Mouse (Mus musculus): ENCODE results near the gene Mlxipl. TPM values are rescaled to one million over a fixed set of nuclear protein-coding genes. Genes with fewer than 3 reads are reported as not detected.
"Not testable (repeated sequence)": the region's sequence is repeated elsewhere in the genome, so short reads cannot be mapped to it uniquely, and the experiment has no call there.

Mlxipl gene
- polyA plus RNA-seq (2017; shearing (Covaris generic)) = not detected

DNA sequence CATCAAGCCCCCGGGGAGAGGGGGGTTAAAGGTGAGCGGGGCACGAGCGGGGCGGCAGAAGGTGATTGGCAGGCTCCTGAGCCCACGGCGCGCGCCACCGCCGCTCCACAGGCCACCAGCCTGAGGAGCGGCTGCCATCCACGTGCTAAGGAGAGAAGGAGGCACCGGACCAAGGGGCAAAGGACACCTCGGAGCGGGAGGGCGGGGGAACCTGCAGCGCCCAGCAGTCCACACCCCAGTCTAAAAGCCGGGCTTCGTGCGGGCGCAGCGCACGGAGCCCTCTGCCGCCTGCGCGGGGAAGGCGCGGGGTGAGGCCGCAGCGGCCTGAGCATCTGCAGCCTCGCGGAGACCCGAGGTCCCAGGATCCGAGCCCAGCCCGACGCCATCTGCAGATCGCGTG lies at the start of gene Mlxipl:
TSS of gene Mlxipl (plus strand) at position 238 of the 400 bp plus-strand sequence.
- no peak for ATAC-seq

- no peak for ATAC-seq
Measured at GRCm38 (mm10) chr5:135040059-135040458, 49.6 kb upstream of the Mlxipl start.

GRCm38 (mm10) chr5:135040777-135041176 lies 48.9 kb upstream of the Mlxipl start:
- ATAC-seq = no peak

DNA sequence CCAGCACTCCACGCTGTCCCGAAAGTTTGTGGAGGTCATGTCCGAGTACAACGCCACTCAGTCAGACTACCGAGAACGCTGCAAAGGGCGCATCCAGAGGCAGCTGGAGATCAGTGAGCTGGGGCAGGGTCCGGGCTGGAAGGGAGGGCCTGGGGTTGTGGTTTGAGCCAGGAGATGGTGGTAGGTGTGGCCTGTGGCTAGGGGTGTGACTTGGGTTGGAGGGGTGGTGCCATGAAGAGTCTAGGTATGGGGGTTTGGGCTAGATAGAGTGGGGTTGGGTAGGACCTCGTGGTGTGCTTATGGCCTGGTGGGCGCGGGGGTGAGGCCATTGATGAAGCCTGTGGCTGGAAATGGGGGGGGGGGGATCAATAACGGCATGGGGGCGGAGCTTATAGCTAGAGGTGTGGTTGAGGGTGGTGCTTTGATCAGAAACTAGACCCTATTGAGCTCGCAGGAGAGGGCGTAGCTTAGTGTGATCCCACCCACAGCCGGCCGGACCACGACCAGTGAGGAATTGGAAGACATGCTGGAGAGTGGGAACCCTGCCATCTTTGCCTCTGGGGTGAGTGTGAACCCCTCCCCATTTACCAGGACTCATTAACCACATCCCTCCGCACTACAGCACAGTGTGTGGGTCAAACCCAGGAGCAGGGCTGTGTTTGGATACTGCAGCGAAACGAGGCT lies 47.4 kb upstream of the Mlxipl start:
- no peak for ATAC-seq

DNA sequence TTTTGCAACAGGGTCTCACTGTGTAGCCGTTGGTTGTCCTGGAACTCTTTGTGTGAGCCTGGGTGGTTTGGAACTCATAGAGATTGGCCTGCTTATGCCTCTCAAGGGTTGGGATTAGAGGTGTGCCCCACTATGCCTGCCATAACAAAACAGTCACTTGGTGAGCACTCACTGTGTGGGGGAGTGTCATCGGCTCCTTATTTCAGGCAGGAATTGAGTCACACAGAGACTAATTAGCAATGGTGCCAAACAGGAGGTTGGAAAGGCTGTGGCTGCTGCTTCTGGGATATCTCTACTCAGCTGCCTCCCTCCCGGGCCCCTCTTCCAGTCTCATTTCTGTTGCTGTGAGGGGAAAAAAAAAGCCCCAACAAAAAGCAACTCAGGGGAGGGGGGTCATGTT lies 45.1 kb upstream of the Mlxipl start:
- no peak for ATAC-seq

- ATAC-seq = no peak
Measured at GRCm38 (mm10) chr5:135048539-135048938, 41.2 kb upstream of the Mlxipl start.

DNA sequence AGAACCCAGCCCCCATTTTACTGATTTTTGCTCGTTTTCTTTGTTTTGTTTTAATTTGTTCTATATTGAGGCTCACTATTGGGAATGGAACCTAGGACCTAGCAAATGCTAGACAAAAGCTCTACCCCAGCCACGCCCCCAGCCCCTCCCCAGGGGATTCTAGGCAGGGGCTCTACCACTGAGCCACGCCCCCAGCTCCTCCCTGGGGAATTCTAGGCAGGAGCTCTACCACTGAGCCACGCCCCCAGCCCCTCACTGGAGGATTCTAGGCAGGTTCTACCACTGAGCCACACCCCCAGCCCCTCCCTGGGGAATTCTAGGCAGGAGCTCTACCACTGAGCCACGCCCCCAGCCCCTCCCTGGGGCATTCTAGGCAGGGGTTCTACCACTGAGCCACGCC lies 40.4 kb upstream of the Mlxipl start:
- not testable (repeated sequence) for ATAC-seq

DNA sequence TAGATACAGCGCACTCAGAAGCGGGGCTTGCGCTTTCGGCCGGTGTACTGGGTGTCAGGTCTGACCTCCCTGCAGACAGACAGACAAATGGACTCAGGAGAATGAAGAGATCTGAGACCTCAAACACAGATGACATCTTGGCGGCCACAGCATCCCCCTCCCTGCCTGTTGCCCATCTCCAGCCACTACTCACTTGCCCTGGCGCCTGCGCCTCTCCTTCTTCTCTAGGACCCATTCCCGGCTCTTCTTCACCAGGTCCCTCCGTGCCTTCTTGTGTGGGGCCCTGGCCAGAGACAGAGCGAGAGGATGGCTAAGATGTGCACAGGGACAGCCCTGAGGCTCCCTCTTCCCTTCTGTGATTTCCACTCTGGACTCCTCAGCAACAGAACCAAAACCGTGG lies 36.3 kb upstream of the Mlxipl start:
- ATAC-seq = no peak

DNA sequence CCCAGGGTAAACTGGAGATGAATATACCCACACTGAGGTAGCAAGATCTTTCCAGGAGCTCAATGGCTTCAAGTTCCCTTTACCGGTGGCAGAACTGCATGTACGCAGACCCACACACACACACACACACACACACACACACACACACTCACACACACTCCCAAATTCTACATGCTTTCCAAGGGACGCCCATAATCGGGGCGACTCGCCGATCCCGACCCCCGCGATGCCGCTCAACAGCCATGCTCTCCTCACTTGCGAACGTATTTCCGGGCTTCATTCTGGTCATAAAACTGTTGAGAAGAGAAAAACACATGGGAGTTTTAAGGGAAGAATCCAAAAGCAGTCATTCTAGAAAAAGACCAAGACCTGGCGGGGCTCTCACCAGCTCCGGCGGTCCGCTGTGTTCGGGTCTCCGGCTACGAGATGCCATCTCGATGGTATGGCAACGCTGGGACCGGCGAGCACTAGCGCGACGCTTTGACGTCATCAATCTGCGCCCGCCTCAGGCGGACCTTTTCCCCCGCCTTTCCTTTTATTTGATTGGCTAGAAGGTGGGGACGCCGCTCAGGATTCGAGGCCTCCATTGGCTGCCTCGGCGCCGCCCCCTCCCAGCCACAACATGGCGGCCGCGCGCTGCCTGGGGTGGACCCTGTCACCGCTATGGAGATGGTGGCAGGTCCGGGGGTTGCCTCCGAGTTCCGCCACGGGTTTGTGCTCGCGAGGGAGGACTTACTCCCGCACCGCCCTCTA lies 25.9 kb upstream of the Mlxipl start, which contains the start of gene Dnajc30:
TSS of gene Dnajc30 (plus strand) at position 574 of the 753 bp plus-strand sequence.
- ATAC-seq = peak; percentile 98

GRCm38 (mm10) chr5:135064382-135064766 lies 25.3 kb upstream of the Mlxipl start:
- ATAC-seq = peak; percentile 60

DNA sequence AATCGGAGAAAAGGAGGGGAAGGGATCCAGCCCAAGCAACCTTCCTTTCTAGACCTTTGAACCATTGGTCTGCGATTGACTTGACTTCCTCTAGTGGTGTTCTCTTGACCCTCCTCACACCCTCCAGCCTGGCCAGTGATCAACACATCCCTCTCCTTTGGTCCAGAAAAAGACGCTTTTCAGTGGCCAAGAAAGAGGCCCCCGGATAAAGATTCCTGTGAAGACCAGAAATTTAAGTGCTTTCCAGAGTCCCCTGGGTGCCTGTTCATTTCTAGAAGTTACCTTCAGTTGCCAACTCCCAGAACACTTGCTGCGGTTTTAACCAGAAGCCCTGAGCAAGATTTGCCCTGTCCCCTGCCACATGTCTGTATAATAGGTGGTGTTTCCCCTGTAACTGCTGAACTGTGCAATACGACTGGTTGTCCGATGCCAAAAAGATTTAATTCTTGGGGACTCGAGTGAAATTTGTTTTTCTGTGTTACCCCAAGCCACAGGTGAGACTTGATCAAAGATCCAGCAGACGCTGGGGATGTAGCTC lies 24.7 kb upstream of the Mlxipl start, which contains the start of gene Bud23:
TSS of gene Bud23 (minus strand) at position 51 of the 538 bp plus-strand sequence.
- not testable (repeated sequence) for ATAC-seq

GRCm38 (mm10) chr5:135066008-135066407 lies 23.7 kb upstream of the Mlxipl start:
- no peak for ATAC-seq

DNA sequence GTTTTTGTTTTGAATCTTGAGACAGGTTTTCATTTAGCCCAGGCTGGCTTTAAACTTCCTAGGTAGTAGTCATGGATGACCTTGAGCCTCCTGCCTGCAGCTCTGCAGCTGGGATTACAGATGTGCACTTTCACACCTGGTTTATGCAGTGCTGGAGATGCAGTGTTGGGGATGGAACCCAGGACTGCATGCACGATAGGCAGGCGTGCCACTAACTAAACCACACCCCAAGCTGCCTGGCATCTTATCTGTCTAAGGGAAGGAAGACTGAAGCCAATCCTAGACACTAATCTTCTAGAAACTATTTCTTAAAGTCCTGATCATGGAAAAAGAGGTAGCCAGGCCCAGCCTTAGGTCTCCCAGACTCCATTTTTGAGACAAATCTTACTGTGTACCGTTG lies 19.2 kb upstream of the Mlxipl start:
- no peak for ATAC-seq

GRCm38 (mm10) chr5:135072061-135072460 lies 17.6 kb upstream of the Mlxipl start:
- no peak for ATAC-seq

- ATAC-seq = no peak
Measured at GRCm38 (mm10) chr5:135072720-135073119, 17.0 kb upstream of the Mlxipl start.

- ATAC-seq = no peak
Measured at GRCm38 (mm10) chr5:135073349-135074150, 16.1 kb upstream of the Mlxipl start.

DNA sequence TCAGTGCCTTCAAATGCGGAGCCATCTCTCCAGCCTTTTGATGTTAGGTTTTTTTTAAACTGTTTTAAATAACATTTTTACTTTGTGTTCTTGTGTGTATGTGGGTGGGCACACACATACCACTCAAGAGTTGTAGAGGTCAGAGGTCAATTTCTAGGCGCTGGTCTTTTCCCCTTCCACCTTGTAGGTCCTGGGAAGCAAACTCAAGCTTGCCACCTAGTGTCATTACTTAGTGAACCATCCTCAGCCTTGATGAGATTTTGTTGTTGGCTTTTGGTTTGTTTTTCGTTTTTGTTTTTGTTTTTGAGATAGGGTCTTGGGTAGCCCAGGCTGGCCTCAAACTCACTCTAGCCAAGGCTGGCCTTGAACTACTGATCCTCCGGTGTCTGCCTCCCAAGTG lies 14.0 kb upstream of the Mlxipl start:
- no peak for ATAC-seq

- ATAC-seq = no peak
Measured at GRCm38 (mm10) chr5:135076368-135076767, 13.3 kb upstream of the Mlxipl start.

DNA sequence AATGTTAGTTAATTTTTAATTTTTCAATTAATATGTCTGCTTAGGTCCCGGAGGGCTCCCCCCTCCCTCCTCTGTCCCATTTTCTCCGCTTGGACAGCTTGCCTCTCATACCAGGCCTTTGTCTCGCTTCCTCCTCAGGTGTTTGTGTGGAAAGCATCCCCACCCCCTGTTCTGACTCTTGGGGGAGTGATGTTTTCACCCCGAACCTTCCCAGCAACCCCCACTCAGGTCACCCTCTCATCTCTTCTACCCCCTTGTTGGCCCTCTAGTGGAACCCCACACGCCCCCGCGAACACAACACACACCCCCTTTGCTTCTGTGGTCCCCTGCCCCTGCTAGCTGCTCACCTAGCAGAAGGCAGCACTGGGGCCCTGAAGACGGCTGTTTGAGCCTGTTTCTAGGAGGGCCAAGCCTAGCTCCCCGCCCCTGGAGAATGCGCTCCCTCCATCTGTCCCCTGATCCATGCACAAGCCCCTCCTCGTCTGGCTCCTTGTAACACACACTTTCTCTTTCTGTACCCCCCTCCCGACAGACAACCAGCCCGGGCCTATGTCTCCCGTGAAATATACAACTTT lies 12.7 kb upstream of the Mlxipl start:
- no peak for ATAC-seq

- peak; percentile 71 for ATAC-seq
Measured at GRCm38 (mm10) chr5:135077564-135078481, 11.9 kb upstream of the Mlxipl start, which contains the start of gene Vps37d. Gene Vps37d (minus strand): TSS chr5:135078266.

DNA sequence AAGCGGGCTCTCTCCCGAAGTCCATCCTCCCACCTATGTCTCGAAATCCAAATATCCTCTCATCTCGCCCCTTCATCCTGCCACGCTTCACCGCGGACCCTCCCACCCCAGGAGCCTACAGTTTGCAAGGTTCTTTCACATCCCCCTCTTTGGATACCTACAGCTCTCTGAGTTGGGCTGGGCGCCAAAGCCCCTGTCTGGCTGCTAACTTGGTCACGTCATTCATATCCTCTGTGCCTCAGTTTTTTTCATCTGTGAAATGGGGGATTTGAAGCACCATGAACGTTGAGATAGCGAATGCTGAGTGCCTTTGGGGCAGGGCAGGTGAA lies 11.2 kb upstream of the Mlxipl start:
- peak; percentile 25 for ATAC-seq
